Mouse (Mus musculus) embryonic facial prominence, embryonic 15.5 days (tissue): ENCODE data around the gene Ago4. TPM values are rescaled to one million over a fixed set of nuclear protein-coding genes. Genes with fewer than 3 reads are reported as not detected.

Experiments used
- ATAC-seq: fragments of 200-750 bp; cut with Nextera tagmentation; 2 replicates; pipeline ENCODE4 v1.8.0; 2017; ENCODE audit warnings: low read depth, moderate TSS enrichment; ENCODE audit not compliant: insufficient number of reproducible peaks, low FRiP score, low TSS enrichment
- H3K27ac ChIP-seq: fragments of 300-500 bp; sonication (generic); replicated peaks from 2 replicates; pipeline ENCODE4 v1.5.1; 2015; ENCODE audit warnings: mild to moderate bottlenecking, inconsistent platforms
- H3K27me3 ChIP-seq: fragments of 300-500 bp; sonication (generic); 2 replicates; pipeline ENCODE4 v1.6.1; 2015; ENCODE audit warnings: inconsistent platforms
- H3K36me3 ChIP-seq: fragments of 300-500 bp; sonication (generic); 2 replicates; pipeline ENCODE4 v1.6.1; 2015; ENCODE audit warnings: mild to moderate bottlenecking, inconsistent platforms
- H3K4me1 ChIP-seq: fragments of 300-500 bp; sonication (generic); 2 replicates; pipeline ENCODE4 v1.6.1; 2015; ENCODE audit warnings: inconsistent platforms
- H3K4me2 ChIP-seq: fragments of 300-500 bp; sonication (generic); replicated peaks from 2 replicates; pipeline ENCODE4 v1.6.1; 2015; ENCODE audit warnings: mild to moderate bottlenecking, inconsistent platforms
- H3K4me3 ChIP-seq: fragments of 300-500 bp; sonication (generic); replicated peaks from 2 replicates; pipeline ENCODE4 v1.5.1; 2015; ENCODE audit warnings: mild to moderate bottlenecking, inconsistent platforms
- H3K9ac ChIP-seq: fragments of 300-500 bp; sonication (generic); 2 replicates; pipeline ENCODE4 v1.6.1; 2015; ENCODE audit warnings: inconsistent platforms
- H3K9me3 ChIP-seq: fragments of 300-500 bp; sonication (generic); replicated peaks from 2 replicates; pipeline ENCODE4 v1.6.1; 2016; ENCODE audit warnings: inconsistent platforms
- WGBS: fragments of 180-500 bp; shearing (Covaris S2); methylation state at CpG from one replicate; pipeline ENCODE4 v1.1.7; 2015; 5-methylcytosine and 5-hydroxymethylcytosine counted together
- polyA plus RNA-seq: library from polyadenylated mRNA; unstranded; fragments of >200 nt; fragmentation: Nextera tagmentation; extraction: Ambion mirVana; gene quantifications from 2 replicates; pipeline ENCODE4 v1.2.1, GENCODE M21; 2015

Gene Ago4
- polyA plus RNA-seq, 1 experiment from 2014 or later, result 3.2 TPM

DNA sequence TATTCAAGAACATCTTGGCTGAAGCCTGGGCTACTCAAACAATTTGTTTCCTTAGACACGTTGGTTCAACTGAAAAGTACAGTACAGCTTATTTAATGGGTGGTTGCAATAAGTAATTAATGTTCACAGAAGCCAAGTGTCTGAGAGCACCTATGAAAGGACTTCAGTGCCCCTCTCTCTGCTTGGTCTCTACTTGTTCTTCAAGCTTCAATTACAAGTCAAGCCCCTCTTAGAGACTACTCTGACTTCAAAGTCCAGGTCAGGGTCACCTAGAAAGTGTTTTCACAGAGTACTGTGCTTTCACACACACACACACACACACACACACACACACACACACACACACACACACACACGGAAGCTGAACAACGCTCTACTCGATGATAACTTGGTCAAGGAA is 39.9 kb downstream of the Ago4 start:
- Histone ChIP-seq H3K4me2 (no peak overlapping the region), H3K9me3 (no peaks in the 10 kb centered on the region), H3K4me3 (no peak overlapping the region), H3K4me1 (peaks cover 8% of the 10 kb centered on the region; the same call in 1 of the 2 replicates), H3K27ac (no peak overlapping the region), H3K27me3 (no peaks in the 10 kb centered on the region), H3K36me3 (0 out of 2 replicates have a peak, but pooled peaks cover 8% of the 10 kb centered on the region), H3K9ac (no peak overlapping the region)
- 85% methylated on average over 4 of the region's 4 CpGs for WGBS
- no peak for ATAC-seq

DNA sequence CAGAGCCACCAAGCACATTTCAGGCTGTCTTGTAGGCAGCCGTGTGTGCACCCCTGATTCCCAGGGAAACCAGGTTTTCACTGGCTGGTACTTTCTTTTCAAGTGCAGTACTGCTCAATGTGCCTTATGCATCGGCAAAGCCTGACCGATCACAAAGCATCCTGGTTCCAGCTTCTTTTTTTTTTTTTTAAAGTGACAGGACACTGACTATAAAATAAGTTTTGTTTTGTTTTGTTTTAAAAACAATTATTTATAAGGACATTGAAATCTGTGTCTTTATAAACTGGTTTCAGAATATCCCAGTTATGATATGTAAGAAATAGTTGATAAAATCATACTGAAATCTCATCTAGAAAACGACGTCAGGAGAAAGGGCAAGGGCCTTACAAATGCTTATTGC is 41.3 kb downstream of the Ago4 start:
- Histone ChIP-seq H3K4me3 (no peak overlapping the region), H3K27ac (no peak overlapping the region), H3K36me3 (0 out of 2 replicates have a peak, but pooled peaks cover 8% of the 10 kb centered on the region), H3K9ac (no peak overlapping the region), H3K4me1 (peaks cover 8% of the 10 kb centered on the region; the same call in 1 of the 2 replicates), H3K4me2 (no peak overlapping the region), H3K27me3 (no peaks in the 10 kb centered on the region), H3K9me3 (no peaks in the 10 kb centered on the region)
- no peak for ATAC-seq
- 54% methylated on average over 5 of the region's 5 CpGs for WGBS

DNA sequence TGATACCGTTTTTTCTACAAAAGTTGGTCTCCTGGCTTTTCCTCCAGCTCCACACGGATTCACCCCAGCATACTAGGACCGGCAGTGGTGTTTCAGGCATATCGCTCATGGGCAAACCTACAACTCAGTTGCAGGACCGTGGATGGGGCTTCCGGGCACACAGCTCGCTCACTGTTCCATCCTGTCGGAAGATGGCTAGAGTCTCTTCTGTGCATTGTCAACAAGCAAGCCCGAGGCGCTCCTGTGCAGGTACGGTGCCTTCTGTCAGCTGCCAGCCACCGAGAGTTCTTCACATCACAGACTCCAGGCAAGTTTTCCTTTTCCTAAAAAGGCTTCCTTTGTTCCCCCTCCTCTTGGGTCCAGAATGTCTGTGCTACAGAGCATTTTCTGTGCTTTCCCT is 42.5 kb downstream of the Ago4 start:
- no peak for ATAC-seq
- Histone ChIP-seq H3K4me3 (no peak overlapping the region), H3K9me3 (no peaks in the 10 kb centered on the region), H3K4me2 (peak overlapping the region; percentile 8; the same call in 1 of the 2 replicates), H3K4me1 (0 out of 2 replicates have a peak, but pooled peaks cover 3% of the 10 kb centered on the region), H3K9ac (no peak overlapping the region), H3K27ac (peak overlapping the region; percentile 48; the same call in 1 of the 2 replicates), H3K27me3 (no peaks in the 10 kb centered on the region), H3K36me3 (0 out of 2 replicates have a peak, but pooled peaks cover 8% of the 10 kb centered on the region)
- 51% methylated on average over 12 of the region's 12 CpGs for WGBS

DNA sequence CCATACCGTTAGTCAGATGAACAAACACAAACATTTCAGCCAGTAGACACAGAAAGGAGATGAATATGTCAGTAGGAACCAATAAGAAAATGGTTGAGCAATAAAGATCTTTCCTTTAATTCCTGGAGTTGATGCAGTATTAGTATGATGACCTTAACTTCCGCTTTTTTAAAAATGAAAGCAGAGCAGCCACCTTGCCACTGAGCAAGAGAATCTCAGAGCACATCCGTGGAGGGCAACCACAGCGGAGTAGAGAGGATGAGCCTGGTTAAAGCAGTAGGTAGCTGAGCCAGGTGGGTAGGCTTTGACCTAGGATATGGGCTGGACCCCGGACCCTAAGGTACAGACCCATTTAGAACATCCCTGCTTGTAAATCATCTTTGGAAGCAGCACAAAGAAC is 43.5 kb downstream of the Ago4 start:
- no peak overlapping the region for H3K9ac ChIP-seq
- H3K9me3 ChIP-seq, result no peaks in the 10 kb centered on the region
- H3K36me3 ChIP-seq, result 0 out of 2 replicates have a peak, but pooled peaks cover 8% of the 10 kb centered on the region
- H3K27ac ChIP-seq, result no peak overlapping the region
- ATAC-seq, result no peak
- H3K4me2 ChIP-seq, result no peak overlapping the region
- H3K4me1 ChIP-seq, result no peaks in the 10 kb centered on the region
- WGBS, result 83% methylated on average over 5 of the region's 5 CpGs
- no peak overlapping the region for H3K4me3 ChIP-seq
- no peaks in the 10 kb centered on the region for H3K27me3 ChIP-seq

DNA sequence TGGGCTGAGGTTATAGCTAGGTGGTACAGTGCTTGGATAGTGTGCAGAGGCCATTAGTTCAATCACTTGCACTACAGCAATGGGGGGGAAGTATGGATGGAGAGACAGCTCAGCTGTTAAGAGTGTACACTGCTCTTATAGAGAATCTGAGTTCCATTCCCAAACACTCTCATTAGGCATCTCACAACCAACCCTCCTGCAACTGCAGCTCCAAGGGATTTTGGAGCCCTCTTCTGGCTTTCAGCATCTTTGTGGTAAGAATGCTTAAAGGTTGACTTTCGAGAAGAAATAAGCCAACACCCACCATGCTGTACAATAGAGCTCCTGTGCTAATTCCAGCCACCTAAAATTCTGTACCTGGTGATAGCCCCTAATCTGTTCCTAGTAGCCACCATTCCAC is 47.1 kb downstream of the Ago4 start:
- H3K36me3 ChIP-seq, result no peaks in the 10 kb centered on the region
- no peaks in the 10 kb centered on the region for H3K27me3 ChIP-seq
- no peak overlapping the region for H3K4me2 ChIP-seq
- WGBS, result 72% methylated on average over 1 of the region's 1 CpGs
- ATAC-seq, result no peak
- H3K9me3 ChIP-seq, result no peaks in the 10 kb centered on the region
- no peak overlapping the region for H3K27ac ChIP-seq
- no peak overlapping the region for H3K4me3 ChIP-seq
- no peaks in the 10 kb centered on the region for H3K4me1 ChIP-seq
- H3K9ac ChIP-seq, result no peak overlapping the region

DNA sequence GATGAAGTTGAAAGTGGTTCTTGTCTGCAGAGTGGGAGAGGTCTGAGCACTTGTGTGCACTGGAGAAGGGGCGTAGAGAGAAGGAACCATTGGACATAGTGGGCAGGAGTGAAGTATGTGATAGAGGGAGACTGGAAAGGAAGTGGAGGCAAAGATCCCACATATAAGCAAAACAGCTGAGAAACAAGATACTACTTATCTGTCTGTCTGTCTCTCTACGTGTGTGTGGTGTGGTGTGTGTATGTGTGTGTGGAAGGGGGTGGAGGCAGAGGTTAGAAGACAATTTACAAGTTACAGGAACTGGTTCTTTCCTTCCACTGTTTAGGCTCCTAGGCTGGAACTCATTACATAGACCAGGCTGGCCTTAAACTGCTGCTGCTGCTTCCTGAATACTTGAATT is 48.2 kb downstream of the Ago4 start:
- WGBS, result 78% methylated on average over 2 of the region's 2 CpGs
- H3K4me2 ChIP-seq, result no peak overlapping the region
- no peak overlapping the region for H3K27ac ChIP-seq
- H3K4me1 ChIP-seq, result no peaks in the 10 kb centered on the region
- no peak overlapping the region for H3K4me3 ChIP-seq
- no peaks in the 10 kb centered on the region for H3K27me3 ChIP-seq
- no peaks in the 10 kb centered on the region for H3K36me3 ChIP-seq
- no peak for ATAC-seq
- H3K9ac ChIP-seq, result no peak overlapping the region
- H3K9me3 ChIP-seq, result no peaks in the 10 kb centered on the region

DNA sequence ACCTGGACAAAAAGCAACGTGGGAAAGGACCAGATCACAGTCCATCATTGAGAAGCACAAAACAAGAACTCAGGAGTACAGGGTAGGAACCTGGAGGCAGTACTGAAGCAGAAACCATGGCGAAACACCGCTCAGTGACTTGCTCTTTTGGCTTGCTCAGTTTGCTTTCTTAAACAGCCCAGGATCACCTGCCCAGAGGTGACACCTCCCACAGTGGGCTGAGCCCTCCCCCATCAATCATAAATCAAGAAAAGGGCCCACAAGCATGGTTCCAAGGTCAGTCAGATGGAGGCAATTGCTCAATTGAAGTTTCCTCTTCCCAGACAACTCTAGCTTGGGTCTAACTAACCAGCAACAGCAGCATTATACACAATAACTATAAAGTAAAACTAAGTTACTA is 49.4 kb downstream of the Ago4 start:
- Histone ChIP-seq H3K4me2 (no peak overlapping the region), H3K36me3 (no peaks in the 10 kb centered on the region), H3K9ac (no peak overlapping the region), H3K4me3 (no peak overlapping the region), H3K27ac (no peak overlapping the region), H3K4me1 (no peaks in the 10 kb centered on the region), H3K9me3 (no peaks in the 10 kb centered on the region), H3K27me3 (no peaks in the 10 kb centered on the region)
- no peak for ATAC-seq
- 79% methylated on average over 3 of the region's 3 CpGs for WGBS

DNA sequence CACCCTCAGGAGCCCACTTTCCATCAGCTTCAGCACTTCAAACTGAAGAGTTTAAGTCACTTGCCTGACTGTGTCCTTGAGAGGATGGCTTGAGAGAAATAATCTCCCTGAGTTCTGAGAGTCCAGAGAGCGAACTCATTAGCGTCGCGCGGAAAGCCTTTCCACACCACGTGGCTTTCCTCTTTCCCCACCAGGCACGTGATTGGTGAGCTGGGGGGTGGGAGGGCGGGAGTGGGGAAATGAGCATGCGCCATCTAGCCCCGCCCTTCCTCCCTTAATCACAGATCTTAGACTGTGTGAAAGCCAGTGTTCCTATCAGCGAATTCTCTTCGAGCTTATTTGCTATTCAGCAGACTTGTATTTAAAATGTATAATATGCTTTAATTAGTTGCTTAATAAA is 50.3 kb downstream of the Ago4 start:
- ATAC-seq, result no peak

DNA sequence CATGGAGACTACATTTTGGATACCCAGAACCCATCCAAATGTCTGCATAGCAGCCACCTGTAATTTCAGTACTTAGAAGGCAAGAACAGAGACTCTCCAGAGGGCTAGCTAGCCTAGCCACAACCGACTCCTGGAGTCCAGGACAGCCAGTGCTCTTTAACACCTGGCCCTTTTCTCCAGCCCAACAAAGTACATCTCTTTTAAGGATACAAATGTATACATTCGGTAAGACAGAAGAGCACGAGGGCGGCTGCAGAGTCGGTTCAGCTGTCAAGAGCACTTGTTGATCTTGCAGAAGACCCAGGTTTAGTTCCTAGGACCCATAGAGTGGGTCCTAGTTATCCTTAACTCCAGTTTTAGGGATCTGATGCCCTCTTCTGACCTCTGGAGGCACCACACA is 51.8 kb downstream of the Ago4 start:
- H3K27ac ChIP-seq, result no peak overlapping the region
- no peak overlapping the region for H3K4me3 ChIP-seq
- H3K4me1 ChIP-seq, result no peaks in the 10 kb centered on the region
- ATAC-seq, result no peak
- H3K4me2 ChIP-seq, result no peak overlapping the region
- H3K9me3 ChIP-seq, result no peaks in the 10 kb centered on the region
- H3K27me3 ChIP-seq, result no peaks in the 10 kb centered on the region
- 93% methylated on average over 5 of the region's 5 CpGs for WGBS
- H3K9ac ChIP-seq, result no peak overlapping the region
- no peaks in the 10 kb centered on the region for H3K36me3 ChIP-seq

More for the DNA sequence above, 50.3 kb downstream of the Ago4 start:
- no peaks in the 10 kb centered on the region for H3K9me3 ChIP-seq
- no peaks in the 10 kb centered on the region for H3K27me3 ChIP-seq
- H3K4me3 ChIP-seq, result no peak overlapping the region
- H3K9ac ChIP-seq, result no peak overlapping the region
- no peaks in the 10 kb centered on the region for H3K4me1 ChIP-seq
- WGBS, result 79% methylated on average over 12 of the region's 12 CpGs
- H3K36me3 ChIP-seq, result no peaks in the 10 kb centered on the region
- H3K4me2 ChIP-seq, result no peak overlapping the region
- no peak overlapping the region for H3K27ac ChIP-seq

DNA sequence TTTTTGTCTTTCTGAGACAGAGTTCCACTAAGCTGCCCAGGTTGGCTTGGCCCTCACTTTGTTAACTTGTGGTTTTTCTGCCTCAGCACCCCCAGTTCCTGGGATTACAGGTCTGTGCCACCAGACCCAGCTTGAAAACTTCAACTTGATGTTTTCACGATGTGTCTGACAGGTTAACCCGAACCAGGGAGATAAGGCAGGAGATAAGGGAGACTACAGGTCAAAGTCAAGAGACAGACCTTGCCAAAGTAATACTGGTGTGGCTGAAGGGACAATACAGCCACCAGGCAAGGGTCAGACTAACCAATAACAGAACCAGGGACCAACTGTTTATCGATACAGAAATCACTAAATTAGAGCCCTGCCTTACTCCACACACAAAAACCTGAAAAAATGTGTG is 53.0 kb downstream of the Ago4 start:
- no peaks in the 10 kb centered on the region for H3K4me1 ChIP-seq
- H3K36me3 ChIP-seq, result no peaks in the 10 kb centered on the region
- H3K4me3 ChIP-seq, result no peak overlapping the region
- H3K27ac ChIP-seq, result no peak overlapping the region
- H3K9ac ChIP-seq, result no peak overlapping the region
- no peak overlapping the region for H3K4me2 ChIP-seq
- no peaks in the 10 kb centered on the region for H3K27me3 ChIP-seq
- no peak for ATAC-seq
- no peaks in the 10 kb centered on the region for H3K9me3 ChIP-seq
- WGBS, result 64% methylated on average over 3 of the region's 3 CpGs

DNA sequence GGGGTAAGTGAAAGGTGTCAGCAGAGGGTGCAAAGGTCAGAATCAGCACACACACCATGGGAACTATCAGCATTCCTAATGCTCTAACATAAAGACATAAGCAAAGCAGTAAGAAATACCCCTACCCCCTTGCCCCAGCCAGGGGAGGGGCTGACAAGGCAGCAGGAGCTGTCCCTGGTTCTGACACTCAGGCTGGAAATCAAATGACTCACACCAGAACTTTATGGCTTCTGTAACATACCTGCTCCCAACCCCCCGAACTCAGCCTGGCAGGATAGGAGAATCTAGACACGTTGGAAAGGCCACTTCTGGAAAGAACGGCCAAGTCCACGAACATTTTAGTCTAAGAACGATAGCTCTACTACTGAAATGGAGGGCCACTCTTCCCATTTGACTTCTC is 60.2 kb downstream of the Ago4 start:
- Histone ChIP-seq H3K9me3 (no peaks in the 10 kb centered on the region), H3K9ac (no peak overlapping the region), H3K4me3 (no peak overlapping the region), H3K4me1 (peaks cover 5% of the 10 kb centered on the region), H3K36me3 (no peaks in the 10 kb centered on the region), H3K27me3 (no peaks in the 10 kb centered on the region), H3K4me2 (no peak overlapping the region), H3K27ac (no peak overlapping the region)
- WGBS, result 49% methylated on average over 5 of the region's 5 CpGs
- no peak for ATAC-seq

DNA sequence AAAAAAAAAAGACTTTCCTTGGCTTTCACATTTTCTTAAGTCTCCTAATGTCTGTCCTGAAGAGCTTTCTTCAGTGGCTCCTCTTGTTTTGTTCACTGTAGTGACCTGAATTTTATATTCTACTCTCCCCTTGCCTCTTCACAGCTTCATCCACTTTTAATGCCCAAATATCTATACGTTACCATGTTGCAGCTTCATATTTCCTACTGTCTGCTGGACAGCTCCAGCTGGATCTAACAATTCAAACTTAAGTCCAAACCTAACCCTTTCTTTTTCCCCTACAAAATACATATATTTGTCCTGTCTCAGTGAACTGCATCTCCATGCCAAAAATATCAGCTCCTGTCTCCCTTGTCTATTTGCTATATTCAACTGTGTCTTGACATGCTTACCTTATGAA is 63.9 kb downstream of the Ago4 start:
- no peak overlapping the region for H3K9ac ChIP-seq
- no peak for ATAC-seq
- no peaks in the 10 kb centered on the region for H3K27me3 ChIP-seq
- H3K36me3 ChIP-seq, result no peaks in the 10 kb centered on the region
- no peak overlapping the region for H3K4me3 ChIP-seq
- no peaks in the 10 kb centered on the region for H3K9me3 ChIP-seq
- H3K4me1 ChIP-seq, result peaks cover 34% of the 10 kb centered on the region
- no peak overlapping the region for H3K4me2 ChIP-seq
- H3K27ac ChIP-seq, result no peak overlapping the region
- 36% methylated on average over 1 of the region's 1 CpGs for WGBS
